Mouse (Mus musculus) cerebellum, postnatal 25 days (tissue): ENCODE measurements around the gene Srsf2.
"Not testable (repeated sequence)": the region's sequence is repeated elsewhere in the genome, so short reads cannot be mapped to it uniquely, and the experiment has no call there.

ENCODE experiments used
- DNase-seq, 2 experiments: peaks; one replicate each; pipeline ENCODE4 v3.0.0; 2021; ENCODE audit warnings: mixed read lengths in 2 of 2

The Srsf2 gene

DNA sequence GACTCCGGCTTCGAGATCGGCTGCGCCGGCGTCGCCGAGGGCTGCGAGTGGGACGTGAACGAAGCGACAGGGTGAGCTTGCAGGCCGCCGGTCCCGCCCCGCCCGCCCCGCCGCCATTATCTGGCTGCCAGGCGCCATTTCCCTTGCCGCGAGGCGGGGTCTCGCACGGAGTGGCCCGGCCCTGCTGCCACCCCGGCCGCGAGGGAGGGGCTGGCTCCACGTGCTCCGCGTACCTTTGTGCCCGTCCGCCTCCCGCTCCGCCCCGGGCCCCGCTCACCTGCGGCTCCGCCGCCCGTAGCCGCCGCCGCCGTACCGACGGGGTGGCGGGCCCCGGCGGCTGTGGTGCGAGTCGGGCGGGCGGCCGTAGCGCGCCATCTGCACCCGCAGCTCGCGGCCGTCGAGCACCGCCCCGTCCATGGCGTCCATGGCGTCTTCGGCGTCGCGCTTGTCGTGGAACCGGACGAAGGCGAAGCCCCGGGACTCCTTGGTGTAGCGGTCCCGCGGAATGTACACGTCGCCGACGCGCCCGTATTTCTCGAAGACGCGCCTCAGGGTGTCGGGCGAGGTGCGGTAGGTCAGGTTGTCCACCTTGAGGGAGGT is 503 bp downstream of the Srsf2 start, which contains the start of gene Mfsd11:
TSS of gene Mfsd11 (plus strand) at position 150 of the 600 bp plus-strand sequence.
- peak; percentile 86 to 90 for DNase-seq

DNA sequence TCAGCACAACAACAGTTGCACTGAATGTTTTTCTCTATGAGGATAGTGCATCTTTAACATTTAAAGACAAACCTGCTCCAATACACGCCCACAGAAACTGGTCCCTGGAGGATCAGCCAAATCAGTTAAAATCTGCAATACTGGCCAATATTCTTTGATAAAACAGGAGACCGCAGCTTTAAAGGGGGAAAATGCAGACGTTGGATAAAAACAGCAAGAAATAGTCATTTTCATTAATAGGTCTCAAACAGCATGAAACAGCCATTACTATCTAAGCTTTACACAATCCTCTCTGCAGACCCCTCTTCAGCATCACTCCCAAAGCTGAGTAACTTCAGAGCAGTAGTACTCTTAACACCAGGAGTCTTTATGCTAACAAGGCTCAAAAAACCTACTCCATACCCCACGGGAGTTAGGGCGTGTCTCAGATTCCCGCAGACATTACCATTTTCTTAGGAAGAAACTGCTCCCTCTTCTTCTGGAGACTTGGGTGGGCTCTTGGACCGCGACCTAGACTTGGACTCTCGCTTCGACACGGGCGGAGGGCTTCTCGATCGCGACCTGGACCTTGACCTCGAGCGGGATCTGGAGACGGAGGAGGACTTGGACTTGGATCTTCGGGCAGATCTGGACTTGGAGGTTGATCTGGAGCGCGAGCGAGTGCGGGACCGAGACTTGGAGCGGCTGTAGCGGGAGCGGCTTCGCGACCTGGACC is 1.2 kb downstream of the Srsf2 start:
- no peak for DNase-seq

GRCm38 (mm10) chr11:116850833-116851477 is 1.9 kb downstream of the Srsf2 start:
- no peak for DNase-seq

GRCm38 (mm10) chr11:116850085-116850484 is 2.8 kb downstream of the Srsf2 start:
- no peak for DNase-seq

DNA sequence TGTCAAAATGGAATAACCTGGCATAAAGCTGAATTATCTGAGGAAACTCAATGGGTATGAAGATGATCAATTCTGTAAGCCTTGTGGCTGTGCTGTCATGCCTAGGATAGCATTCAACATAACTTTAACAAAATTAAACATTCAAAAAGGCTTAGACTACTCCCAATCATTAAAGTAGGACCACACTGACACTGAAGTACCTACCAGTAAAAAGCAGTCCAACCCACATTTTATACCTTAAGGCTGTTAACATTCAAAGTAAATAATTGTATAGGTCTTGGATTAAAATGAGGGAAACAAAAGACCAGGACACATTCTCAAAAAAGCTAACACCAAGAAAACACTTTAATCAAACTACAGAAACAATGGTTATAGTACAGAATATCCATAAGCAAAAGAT is 3.3 kb downstream of the Srsf2 start:
- no peak for DNase-seq

GRCm38 (mm10) chr11:116848877-116849178 is 4.1 kb downstream of the Srsf2 start:
- DNase-seq: not testable (repeated sequence)

DNA sequence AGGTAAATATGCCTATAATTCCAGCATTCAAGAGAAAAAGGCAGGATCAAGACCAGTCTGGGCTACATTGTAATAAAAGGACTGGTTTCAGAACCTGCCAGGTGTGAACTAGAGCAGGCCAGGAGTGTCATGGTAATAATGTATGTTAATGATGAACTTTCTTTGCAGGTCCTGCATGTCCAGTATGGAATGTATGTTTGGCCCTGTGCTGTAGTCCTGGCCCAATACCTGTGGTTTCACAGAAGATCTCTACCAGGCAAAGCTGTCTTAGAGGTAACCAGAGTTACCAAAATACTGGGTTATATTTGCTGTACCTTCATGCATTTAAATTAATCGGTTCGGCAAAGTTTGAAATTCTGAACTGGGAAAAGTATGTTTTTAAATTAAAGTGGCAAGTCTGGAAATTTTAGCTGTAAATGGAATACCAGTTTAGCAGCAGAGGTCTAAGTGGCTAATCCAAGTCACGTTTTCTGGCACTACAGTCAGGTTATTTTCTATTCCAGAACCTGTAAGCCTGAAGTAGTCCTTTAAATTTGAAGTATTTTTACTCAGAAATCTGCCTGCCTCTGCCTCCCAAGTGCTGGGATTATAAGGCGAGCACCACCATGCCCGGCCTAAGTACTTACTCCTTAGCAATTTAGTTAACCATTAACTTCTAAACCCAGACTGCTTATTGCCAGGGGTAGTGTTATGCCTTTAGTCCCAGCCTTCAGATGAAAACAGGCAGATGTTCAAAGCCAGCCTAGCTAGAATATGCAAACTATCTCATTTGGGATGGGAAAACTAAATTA is 4.6 kb downstream of the Srsf2 start:
- DNase-seq: no peak

DNA sequence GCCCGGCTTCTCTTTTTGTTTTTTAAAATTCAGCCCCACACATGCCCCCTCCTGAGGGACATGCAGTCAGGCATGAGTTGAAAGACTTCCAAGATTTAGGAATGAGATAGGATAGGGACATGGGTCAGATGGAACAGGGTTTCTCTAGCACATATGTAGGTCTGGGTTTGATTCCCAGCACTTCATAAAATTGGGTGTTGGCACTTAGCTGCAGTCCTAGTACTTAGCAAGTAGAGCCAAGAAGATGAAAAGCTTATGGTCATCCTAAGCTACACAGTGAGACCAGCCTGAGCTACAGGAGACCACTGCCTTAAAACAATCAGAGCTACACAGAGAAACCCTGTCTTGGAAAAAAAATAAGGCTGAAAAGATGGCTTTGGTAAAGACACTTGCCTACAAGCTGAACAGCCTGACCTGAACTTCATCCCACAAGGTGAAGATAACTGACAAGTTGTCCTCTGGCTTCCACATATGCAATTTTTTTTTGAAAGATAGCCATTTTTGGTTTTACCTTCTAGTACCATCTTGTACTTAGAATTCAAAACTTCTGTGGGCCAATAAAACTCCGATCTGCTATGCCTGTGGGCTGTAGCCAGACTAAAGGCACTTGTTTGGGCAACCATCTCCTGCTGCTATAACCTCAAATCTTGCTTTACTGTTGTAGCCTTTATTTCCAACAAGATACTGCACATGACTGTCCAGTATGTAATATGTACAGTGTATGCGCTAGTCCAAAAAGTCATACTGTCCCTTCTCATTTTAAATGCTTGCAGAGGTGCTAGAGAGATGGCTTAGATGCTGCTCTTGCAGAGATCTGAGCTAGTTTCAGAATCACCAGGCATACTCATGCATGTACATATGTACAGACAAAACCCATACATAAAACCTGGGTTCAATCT is 5.5 kb downstream of the Srsf2 start:
- DNase-seq: no peak

DNA sequence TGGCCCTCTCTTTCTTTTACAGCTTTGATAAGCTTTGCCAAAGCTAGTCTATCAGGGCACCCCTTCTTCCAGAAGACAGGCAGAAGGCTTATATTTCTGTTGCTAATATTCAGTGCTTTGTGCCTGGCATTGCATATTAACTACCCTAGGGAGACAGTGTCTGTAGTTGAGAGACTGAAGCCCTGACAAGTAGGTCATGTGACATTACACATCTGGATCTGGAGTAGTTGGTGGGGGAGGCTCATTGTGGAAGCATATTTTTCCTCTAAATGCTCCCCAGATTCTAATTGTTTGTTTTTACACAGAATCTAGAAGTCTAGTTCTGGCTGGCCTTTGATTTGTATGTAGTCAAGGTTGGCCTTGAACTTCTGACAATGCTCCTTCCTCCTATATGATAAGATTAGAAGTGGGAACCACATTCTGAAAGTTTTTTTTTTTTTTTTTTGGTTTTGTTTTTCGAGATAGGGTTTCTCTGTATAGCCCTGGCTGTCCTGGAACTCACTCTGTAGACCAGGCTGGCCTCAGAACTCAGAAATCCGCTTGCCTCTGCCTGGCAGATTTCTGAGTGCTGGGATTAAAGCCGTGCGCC is 6.2 kb downstream of the Srsf2 start:
- no peak for DNase-seq

DNA sequence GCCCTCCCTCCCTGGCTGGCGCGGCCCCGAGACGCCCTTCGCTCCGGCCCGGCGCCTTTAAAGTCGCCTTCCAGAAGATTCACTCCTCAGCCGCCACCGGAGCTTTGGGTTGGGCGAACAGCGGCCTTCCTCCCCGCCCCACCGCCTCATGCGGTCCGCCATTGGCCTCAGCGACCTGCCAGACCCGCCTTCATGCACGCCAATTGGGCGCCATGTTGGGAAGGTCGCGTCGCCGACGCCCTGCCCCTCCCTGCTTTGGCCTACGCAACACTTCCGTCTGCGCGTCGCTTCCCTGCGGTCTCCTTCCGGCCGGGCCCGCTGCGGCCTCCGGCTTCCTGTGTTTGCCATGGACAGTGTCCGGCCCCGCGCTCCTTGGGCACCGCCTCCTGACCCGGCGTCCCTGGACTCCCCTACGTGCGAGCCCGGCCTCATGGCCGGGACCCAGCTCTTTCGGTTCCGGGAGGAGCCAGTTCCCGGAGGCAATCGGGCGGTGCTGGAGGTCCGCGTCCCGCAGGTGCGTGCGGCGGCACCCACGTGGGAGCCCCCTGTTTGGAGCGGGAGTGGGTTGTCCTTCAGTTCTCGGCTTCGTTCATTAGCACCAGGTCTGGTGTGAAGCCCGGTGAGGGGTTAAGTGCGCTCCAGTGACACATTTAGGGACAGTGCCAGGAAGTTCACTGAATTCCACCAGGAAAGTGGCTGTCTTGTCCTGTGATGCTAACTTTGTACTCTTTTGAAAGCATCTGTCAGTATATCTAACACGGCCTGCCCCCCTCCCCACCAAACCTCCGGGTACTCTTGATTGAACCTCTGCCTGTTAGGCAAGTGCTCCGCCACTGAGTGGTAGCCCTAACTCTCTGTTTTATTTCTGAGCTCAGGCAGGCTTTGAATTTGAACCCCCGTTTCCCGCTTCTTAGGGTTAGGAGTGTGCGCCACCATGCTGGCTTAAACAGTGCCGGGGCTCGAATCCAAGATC is 9.3 kb downstream of the Srsf2 start, which contains the start of the genes Mettl23 and Jmjd6:
TSS of gene Mettl23 (plus strand) at position 18 of the 973 bp plus-strand sequence.
TSS of gene Jmjd6 (minus strand) at position 189 of the 973 bp plus-strand sequence.
- DNase-seq: peak; percentile 97 to 98

GRCm38 (mm10) chr11:116842531-116843260 is 10.2 kb downstream of the Srsf2 start:
- peak; percentile 79 to 84 for DNase-seq

DNA sequence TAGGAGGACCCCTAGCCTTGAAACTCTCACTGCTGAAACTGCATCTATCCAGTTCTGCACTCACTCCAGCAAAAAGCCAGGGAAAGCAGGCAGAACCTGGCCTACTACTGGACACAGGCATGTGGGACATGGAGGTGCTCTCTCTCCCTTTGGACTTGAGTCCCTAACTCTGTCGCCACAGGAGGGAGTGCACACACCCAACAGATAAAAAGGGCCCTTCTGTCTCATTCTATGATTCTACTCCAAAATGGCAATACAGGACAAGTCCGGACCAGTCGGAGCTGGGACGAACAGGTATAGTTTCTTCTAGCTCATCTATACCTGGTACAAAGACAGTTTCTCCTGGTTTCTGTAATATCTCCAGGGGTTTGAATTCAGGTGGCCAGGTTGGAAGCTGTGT is 12.1 kb downstream of the Srsf2 start:
- DNase-seq: no peak

DNA sequence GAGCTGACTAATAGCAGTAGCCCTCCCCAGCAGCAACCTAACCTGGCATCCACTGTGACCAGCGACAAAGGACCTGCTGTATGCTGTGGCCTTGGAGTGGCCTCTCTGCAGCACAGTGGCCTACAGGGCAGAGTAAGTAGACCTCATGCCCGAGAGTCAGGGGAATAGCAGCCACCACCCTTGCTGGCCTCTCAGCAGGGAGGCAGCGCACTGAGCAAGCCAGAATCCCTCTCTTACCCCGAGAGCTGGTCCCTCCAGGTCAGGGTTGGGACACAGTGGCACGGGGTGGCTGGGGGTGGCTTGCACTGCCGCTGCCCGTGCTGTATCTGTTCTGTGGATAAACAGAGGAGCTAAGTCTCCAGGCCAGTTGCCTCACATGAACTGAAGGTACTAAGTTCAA is 13.3 kb downstream of the Srsf2 start:
- no peak for DNase-seq

GRCm38 (mm10) chr11:116838936-116839335 is 14.0 kb downstream of the Srsf2 start:
- no peak for DNase-seq

- no peak for DNase-seq
Measured at GRCm38 (mm10) chr11:116837441-116837840, 15.5 kb downstream of the Srsf2 start.

DNA sequence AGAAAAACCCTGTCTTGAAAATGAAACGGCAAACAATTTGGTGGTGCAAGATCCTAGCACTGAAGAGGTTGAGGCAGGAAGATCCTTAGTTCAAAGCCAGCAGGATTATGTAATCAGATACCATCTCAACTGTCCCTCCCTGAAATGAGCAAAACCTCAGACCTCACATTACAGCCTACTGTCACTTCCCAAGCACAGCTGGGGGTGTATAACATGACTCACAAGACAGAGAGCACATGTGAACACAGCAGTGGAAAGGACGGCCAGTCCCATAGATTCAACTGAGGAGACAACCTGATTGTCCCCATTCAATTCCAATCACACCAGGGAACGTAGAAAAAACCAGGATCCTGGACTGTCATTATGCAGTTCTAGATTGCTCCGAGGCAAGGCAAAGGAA is 16.6 kb downstream of the Srsf2 start:
- no peak for DNase-seq

DNA sequence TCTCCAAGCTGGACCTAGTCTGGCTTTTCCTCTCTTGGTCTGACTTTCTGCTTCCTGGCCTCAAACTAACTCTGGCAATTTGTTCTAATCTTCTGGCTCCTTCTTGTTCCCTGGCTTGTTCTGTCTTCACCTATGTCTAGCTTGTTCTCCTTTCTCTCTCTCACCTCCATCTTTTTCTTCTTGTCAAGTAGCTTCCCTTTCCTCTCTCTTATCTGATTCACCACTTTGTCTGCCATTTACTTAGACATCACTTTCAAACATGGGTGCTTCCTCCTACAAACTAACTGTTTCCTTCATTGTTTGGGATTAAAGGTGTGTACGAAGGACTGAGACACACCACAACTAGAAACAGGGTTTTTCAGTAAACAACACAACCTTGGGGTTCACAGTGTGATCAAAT is 17.9 kb downstream of the Srsf2 start:
- no peak for DNase-seq

- no peak for DNase-seq
Measured at GRCm38 (mm10) chr11:116832172-116832685, 20.7 kb downstream of the Srsf2 start.

DNA sequence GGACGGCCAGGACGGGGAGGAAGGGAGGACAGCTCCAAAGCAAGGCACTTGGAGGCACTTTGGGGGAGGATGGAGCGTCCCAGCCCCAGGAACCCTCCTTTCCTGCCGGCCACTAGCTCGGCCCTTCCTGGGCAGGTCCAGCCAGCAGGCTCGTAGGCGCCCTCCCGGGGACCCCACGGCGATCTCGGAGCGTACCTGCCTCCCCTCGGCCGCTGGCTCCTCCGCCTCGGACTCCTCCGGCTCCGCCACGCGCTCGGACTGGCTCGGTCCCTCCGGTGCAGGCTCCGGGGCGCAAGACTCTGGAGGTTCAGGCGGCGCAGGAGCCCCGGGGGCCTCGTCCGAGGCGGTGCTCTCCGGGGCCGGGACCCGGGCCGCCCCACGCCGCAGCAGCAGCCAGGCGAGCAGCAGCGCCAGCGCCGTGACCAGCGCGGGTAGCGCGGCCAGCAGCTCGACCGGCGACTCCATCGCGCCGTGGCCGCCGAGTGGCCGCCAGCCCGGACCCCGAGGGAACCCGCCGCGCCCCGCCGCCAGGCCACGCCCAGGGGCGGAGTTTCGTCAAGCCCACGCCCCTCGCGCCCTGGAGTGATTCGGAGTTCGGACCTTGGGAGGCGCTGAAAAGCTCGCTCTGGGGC is 25.2 kb downstream of the Srsf2 start, which contains the start of gene Mxra7:
TSS of gene Mxra7 (minus strand) at position 513 of the 632 bp plus-strand sequence.
- peak; percentile 77 to 83 for DNase-seq
